1 mouse cellular context compared by ENCODE assay signal in genomic region chr17:35996949-35997348, GRCm38 (mm10).
TF ChIP-seq lines count a peak whose summit lies in the region.

No protein-coding gene starts in this region.

TF ChIP-seq in MEL, 35 proteins besides CTCF, POLR2A, EP300 and RAD21 (continued from another document):
- no peak; the same call in 1 of the 2 replicates for TF ChIP-seq MAX (IDR thresholded peaks at IDR 0.05; ENCODE audit: low read length)
- TF ChIP-seq TCF12 (IDR thresholded peaks at IDR 0.05; ENCODE audit: low read depth, low read length), result no peak
- TF ChIP-seq MXI1 (IDR thresholded peaks at IDR 0.05; ENCODE audit: low read depth, low read length), result peak; percentile 88
- no peak for TF ChIP-seq POLR2AphosphoS5 (IDR thresholded peaks at IDR 0.05; ENCODE audit: borderline replicate concordance, low read depth, low read length)
- TF ChIP-seq GATA1 (IDR thresholded peaks at IDR 0.05; ENCODE audit: low read depth, low read length), result no peak
